Mouse (Mus musculus): ENCODE results near the gene Gm20738. TPM values are rescaled to one million over a fixed set of nuclear protein-coding genes. Genes with fewer than 3 reads are reported as not detected.
"Not testable (repeated sequence)": the region's sequence is repeated elsewhere in the genome, so short reads cannot be mapped to it uniquely, and the experiment has no call there.

Gm20738 gene
- polyA plus RNA-seq (2012; ENCODE audit: insufficient read depth, insufficient read length, low replicate concordance, missing spikeins) = not detected in 2 replicates

DNA sequence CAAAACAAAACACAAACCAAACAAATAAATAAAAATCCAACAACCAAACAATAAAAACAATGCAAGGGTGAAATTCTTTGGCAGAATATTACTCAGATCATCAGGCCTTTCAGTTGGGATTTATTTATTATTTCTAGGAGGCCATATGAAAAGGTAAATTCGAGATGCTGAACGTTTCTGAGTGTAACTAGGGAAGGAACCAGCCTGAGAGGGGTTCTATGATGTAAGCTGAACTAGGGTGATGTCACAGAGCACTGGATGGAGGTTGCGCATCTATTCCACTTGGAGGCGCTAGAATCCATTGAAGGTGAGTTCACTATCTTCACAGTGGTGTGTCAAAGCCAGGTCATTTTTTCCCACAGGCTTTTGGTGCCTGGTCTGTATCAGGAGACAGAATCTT, at the start of gene Gm20738:
Gene Gm20738, plus strand, starts transcription at position 301 of the 400 bp plus-strand sequence.
- 50% methylated on average over 3 of the region's 4 CpGs for WGBS
- not testable (repeated sequence) for H3K4me3 ChIP-seq (ENCODE audit: insufficient read depth, low read depth, low read length); H3K27ac ChIP-seq (ENCODE audit: insufficient read depth, low read depth, low read length); H3K4me1 ChIP-seq (ENCODE audit: control insufficient read depth, insufficient read depth, low read length)
